Mouse (Mus musculus) stomach, postnatal 0 days (tissue): ENCODE measurements around the gene Pax8.

Experiments used
- CTCF ChIP-seq: IDR thresholded peaks from 2 replicates; pipeline ENCODE4 v1.5.1; 2016; ENCODE audit warnings: antibody characterized with exemption, low read depth, mild to moderate bottlenecking, moderate library complexity
- EP300 ChIP-seq: optimal IDR thresholded peaks from 2 replicates; pipeline ENCODE3; 2016; ENCODE audit warnings: antibody characterized with exemption

GRCm38 (mm10) chr2:24516946-24517345, 41.5 kb upstream of the Pax8 start:
- TF ChIP-seq EP300 = no peak
- no peak for TF ChIP-seq CTCF
